Mouse (Mus musculus) liver, postnatal 0 days (tissue): ENCODE results near the gene Dock9.

Source experiments
- CTCF ChIP-seq: sonication (generic); IDR thresholded peaks from 2 replicates; pipeline ENCODE4 v1.5.1; 2016; ENCODE audit warnings: antibody characterized with exemption, low read depth
- EP300 ChIP-seq: IDR thresholded peaks from 2 replicates; pipeline ENCODE4 v1.6.1; 2016; ENCODE audit warnings: antibody characterized with exemption, low read depth, mild to moderate bottlenecking

- TF ChIP-seq CTCF (no peak), EP300 (no peak)
Observed at GRCm38 (mm10) chr14:121492328-121492727, 305.3 kb downstream of the Dock9 start.
